Mouse (Mus musculus): ENCODE data around the gene 2510039O18Rik.

GRCm38 (mm10) chr4:147937486-147937885 lies 3.2 kb upstream of the 2510039O18Rik start:
- TF ChIP-seq POLR2A (IDR thresholded peaks at IDR 0.05; ENCODE audit: borderline replicate concordance, extremely low read depth, insufficient read depth, insufficient read length, poor library complexity, severe bottlenecking) = no peak
- no peak for TF ChIP-seq CTCF (IDR thresholded peaks at IDR 0.05; ENCODE audit: borderline replicate concordance, extremely low read depth, insufficient read depth, insufficient read length)

Data from brain, embryonic 14.5 days (tissue).